Mouse (Mus musculus): Measurements from ENCODE around the gene Ifnb1. TPM values are rescaled to one million over a fixed set of nuclear protein-coding genes. Genes with fewer than 3 reads are reported as not detected.
"Not testable (repeated sequence)": the region's sequence is repeated elsewhere in the genome, so short reads cannot be mapped to it uniquely, and the experiment has no call there.

Ifnb1 gene
- total RNA-seq (2021): not detected in 2 replicates
- long read RNA-seq, experiment 1: 0 reads
- long read RNA-seq, experiment 2: 0 reads

DNA sequence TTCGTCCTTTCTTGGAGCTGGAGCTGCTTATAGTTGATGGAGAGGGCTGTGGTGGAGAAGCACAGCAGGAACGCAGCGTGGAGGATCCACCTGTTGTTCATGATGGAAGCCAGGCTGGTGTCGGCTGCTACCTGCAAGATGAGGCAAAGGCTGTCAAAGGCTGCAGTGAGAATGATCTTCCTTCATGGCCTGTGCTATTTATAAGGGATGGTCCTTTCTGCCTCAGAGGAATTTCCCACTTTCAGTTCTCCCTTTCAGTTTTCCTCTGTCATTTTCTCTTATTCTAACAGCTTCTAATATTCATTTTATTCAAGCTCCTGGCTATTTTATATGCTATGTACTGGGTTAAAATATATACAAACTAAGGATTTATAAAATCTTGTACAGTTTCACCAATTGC is at the start of gene Ifnb1:
Ifnb1 (minus strand) TSS at position 101 of the 400 bp plus-strand sequence.
- DNase-seq: no peak

DNA sequence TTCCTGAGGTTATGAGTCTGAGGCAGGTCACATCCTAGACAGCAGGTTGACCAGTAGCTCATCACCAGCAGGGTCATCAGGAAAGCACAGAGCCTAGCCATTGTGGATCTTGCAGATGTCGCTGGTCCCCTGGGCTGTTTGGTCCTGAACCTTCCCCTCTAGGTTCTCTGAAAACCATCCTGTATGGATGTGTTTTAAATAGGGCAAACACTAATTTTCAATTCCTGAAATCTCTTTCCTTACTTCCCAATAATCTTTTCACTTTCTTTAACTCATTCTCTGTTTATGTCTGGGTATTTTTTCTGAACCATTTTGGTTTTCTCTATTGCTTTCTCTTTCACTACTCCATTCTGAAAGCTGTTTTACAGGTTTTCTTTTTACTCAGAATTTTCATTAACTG is 49.1 kb upstream of the Ifnb1 start, which contains the start of gene Ifna14:
Ifna14 (minus strand) TSS at position 101 of the 400 bp plus-strand sequence.
- DNase-seq: no peak

DNA sequence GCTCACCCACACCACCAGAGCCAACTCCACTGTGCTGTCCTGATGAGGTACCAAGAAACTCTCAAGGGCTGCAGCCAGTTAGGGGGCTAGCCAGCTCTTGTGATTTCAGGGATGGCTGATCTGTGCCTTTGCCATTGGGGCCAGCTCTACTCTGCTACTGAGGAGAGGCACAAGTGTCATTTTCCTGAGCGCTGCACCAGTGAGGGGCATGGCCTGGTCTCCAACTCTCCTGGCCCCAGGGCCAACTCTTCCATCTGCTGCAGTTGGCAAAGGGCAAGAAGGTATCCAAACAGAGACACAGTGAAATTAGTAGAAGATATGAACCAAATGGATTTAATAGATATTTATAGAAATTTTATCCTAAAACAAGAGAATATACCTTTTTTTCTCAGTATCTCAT is 39.2 kb upstream of the Ifnb1 start:
- DNase-seq: no peak

DNA sequence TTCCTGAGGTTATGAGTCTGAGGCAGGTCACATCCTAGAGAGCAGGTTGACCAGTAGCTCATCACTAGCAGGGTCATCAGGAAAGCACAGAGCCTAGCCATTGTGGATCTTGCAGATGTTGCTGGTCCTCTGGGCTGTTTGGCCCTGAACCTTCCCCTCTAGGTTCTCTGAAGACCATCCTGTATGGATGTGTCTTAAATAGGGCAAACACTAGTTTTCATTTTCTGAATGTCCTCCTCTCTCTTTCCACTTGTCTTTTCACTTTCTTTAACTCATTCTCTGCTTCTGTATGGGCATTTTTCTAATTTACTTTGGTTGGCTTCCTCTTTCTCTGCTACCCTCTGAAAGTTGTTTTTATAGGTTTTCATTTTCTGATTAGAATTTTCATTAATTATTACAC is 35.6 kb upstream of the Ifnb1 start, which contains the start of gene Ifna15:
Ifna15 (minus strand) TSS at position 101 of the 400 bp plus-strand sequence.
- DNase-seq: not testable (repeated sequence)

DNA sequence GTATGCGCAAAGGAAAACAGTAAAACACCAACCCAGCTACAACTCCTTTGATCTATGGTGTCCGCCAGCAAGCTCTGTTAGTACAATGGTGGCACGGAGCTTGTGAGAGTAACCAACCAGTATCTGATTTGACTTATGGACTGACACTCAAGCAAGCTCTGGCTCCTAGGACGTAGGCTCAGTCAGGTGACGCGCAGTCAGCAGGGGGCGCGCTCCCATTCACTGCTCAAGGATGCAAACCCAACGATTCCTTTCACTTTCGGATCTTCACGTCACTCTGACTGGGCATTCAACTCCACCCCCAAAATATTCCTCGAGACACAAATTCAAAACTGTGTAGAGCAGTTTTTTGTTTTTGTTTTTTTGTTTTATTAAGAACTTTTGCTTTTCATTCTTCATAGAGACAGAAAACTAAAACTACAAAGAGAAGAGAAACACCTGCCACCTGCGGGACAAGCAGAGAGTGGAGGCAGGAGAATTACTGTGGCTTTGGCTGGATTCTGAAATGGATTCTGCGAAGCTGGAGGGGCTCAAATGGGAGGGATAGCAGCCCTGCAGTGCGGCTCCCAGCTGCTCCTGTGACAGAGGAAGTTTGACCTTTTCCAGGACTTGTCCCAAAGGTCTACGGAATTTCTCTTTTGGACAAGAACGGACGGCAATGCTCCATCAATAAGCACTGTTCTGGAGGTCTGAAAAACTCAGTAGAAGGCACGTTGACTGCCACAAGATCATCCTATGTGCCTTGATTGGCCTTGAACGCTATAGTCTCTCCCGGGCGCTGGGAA is 27.8 kb upstream of the Ifnb1 start:
- DNase-seq: peak; percentile 89

DNA sequence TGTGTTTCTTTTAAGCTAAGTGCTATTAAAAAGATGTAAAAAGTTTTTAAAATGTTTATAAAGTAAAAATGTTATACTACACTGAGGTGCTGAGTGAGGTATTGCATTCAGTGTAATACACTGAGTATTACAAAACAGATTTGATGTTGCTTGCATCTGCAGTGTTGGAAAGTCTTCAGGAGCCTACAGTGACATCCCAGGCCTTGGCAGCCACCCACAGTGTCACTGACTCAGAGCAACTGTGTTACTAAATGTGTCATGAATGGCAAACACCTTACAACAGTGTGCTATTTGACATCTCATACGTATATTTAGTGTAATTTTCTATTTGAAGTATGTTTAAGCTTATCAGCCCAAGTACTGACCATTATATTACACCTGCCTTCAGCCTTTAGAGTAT is 25.4 kb upstream of the Ifnb1 start:
- no peak for DNase-seq

DNA sequence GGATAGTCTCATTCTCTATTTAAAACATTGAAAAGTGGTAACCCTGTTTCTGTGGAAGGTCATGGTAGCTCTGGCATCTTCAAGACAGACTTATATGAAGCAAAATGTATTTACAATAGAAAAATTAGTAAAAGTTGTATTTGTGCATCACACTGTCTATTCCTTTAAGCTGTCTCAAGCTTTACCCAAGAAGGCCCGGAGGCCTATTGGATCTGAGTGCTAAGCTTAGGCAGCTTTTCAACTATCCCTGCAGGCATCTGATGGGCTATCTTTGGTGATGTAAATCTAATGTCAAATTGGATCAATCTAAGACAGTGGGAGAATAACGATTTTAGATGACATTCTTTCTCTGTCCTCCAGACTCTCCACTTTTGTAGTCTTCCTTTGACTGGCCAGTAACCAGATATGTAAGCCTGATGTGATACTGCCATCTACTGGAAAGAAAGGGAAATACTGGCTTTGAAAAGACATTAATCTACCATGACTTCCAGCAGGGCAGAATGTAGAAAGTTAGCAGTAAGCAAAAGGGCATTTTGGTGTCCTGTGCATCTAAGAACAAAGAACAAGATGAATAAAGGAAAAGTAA is 21.2 kb upstream of the Ifnb1 start:
- peak; percentile 20 for DNase-seq

DNA sequence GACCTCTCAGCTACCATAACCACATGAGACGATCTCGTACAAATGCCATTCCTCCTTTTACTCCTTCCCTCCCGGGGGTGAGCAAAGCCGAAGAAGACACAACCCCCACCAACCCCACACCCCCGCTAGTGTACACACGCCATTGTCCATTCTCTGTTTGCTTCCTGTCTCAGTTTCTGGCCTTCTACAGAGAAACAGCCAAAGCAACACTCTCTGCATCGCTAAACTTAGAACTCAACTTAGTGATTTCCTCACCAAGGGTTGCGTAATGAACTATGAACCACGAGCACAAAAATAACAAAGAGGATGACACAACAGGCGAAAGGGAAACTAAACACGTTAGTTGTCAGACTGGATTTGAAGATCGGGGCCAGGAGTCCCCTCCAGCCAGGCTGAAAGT is 14.8 kb upstream of the Ifnb1 start:
- DNase-seq: peak; percentile 24

DNA sequence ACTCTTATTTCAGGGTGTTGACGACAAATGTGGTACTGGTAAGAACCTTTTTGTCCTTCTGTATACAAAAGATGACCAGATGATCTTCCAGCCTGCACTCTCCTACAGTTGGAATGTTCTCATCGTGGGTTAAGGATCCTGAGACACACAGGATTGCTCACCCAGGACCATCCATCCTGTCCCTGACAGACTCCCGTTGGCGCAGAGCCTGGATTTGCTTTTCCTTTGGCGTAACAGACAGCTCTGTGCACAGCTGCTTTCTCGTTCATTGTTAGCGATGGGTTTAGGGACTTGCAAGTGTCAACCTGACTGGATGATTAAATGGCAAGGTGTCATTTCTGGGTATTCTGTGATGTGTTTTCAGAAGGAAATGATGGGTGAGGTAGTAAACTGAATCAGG is 14.1 kb upstream of the Ifnb1 start:
- DNase-seq: peak; percentile 78

DNA sequence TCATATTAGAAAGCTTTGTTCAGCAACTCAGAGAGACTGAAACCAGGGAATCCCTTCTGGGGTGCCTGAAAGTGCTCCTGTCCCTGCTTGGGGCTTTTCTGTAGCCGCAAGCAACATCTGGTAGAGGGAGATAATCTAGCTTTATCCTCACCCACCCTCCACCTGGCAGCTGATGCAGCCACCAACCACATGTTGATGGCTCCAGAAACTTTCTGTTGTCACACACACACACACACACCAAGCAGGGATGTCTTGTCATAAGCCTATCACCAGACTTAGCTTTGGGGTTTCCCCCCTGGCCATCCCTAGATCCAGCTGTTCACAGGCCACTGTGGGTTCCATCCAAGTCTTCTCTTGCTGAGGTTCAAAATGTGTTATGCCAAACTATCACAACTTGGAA is 13.2 kb upstream of the Ifnb1 start:
- no peak for DNase-seq

DNA sequence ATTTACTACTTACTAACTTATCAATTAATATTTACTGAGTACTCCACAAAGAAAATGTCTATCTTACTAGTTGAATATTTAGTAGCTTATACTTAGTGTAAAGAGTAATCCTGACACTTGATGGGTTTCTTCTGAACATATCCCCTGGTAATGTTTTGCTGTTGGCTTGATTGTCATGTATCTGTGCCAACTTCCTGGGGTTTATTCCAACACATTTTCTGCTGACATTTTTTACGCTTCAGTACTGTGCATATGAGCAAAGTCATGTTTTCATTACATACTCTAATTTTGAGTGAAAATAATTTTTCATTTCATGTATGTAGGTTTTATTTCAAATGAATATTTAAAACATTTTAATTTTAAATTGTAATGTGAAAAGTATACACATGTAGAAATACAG is 12.3 kb upstream of the Ifnb1 start:
- DNase-seq: no peak

DNA sequence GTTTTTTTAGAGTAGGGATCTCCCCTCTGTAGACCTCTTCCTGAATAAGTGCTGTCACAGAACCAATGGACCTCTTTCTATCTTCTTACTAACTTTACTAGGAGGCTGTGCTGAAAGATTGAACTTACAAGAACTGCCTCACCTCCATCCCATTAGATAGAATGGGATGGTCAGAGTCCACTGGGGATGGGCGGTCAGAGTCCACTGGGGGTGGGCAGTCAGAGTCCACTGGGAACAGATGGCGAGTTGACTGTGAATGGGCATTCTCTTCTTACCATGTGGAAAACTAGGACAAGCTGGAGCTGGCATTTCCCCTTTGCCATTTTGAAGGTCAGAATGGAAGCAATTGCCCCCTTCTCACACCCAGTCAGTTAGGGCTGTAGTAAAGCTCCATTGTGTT is 10.9 kb upstream of the Ifnb1 start:
- no peak for DNase-seq

DNA sequence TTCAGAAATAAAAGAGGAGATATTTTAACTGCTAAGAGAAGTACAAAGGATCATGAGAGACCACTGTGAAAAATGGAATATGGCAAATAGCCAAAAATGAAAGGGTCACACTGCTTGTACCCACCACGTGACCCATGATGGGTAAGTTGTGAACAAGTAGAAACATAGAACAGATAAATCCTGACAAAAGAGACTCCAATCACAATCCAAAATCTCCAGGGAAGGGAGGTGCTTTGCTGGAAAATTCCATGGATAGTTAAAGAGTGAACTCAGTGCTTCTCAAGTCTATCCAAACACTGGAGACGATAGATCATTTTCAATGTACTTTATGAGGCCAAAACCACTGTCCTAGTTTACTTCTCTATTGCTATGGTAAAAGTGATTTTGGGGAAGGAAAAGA is 8.3 kb upstream of the Ifnb1 start:
- no peak for DNase-seq

DNA sequence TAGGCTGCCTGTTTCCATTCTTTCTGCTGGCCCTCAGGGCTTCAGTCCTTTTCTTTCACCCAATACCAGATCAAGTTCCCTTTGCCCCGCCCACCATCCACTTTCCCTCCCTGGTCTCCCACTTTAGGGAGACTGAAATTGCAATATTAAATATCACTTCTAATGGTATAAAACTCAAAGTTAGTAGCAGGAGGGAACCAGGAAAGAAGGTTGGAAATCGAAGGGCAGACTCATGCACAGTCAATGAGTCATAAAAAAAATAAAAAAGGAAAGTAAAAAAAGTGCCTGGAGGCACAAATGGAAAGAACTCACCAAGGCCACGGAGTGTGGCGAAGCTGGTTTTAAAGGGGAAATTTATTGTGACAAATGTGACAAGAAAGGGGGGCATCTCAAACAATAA is 7.7 kb upstream of the Ifnb1 start:
- DNase-seq: no peak

DNA sequence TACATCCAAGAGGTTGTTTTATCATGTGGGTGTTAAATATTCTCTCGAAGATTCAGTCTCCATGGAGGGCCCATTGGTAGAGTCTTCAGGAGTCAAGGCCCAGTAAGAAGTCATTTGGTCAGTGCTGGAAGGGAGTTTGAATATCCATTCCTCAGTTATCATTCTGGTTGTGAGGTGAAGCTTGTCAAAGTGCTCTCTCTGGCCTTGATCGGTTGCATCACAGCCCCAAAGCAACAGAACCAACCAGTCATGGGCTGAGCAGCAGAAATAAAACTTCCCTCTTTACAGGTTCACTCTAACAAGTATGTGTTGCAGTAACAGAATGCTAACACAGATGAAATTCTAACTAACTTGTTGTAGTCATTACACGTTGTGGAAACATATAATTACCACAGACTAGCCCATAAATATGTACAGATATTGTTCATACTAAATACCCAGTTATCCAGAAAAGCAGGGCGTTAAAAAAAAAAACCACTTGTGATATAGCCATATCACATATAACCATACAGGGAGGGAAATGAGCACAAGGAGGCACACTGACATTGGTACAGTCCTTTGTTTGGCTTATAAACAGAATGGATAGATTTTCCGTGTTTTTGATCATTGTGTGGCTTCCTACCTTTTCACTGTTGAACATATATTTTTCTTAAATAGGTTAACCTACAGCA is 3.9 kb upstream of the Ifnb1 start:
- DNase-seq: no peak

DNA sequence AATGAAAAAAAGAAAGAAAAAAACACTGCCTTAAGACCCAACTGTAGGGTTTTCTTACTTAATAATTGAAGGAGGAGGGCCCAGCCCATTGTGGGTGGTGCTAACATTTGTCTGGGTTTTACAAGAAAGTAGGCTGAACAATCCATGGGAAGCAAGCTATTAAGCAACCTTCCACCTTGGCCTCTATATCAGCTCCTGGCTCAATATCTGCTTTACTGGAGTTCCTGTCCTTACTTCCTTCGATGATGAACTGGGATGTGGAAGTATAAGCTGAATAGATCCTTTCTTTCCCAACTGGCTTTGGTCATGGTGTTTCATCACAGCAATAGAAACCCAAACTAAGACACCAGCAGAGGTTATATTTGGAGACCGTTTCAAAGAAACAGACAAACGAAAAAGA is 2.8 kb upstream of the Ifnb1 start:
- DNase-seq: no peak

DNA sequence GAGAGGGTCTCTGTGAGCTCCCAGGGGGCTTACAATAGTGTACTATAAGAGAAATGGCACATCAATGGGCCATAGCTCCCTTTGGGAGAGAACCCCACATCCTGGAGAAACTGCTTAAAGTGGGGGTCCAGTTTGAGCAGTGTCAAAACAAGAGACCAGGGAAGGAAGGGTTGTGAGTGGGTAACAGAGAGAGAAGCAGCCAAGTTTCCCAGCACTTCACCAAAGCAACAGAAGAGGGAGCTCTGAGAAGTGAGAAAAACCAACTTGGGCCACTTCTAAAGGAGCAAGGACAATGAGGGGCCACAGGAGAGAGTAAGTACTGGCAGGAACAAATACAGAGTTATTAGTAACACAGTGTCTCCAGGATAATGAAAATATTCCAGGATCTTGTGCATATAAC is 667 bp upstream of the Ifnb1 start:
- peak; percentile 45 for DNase-seq

DNA sequence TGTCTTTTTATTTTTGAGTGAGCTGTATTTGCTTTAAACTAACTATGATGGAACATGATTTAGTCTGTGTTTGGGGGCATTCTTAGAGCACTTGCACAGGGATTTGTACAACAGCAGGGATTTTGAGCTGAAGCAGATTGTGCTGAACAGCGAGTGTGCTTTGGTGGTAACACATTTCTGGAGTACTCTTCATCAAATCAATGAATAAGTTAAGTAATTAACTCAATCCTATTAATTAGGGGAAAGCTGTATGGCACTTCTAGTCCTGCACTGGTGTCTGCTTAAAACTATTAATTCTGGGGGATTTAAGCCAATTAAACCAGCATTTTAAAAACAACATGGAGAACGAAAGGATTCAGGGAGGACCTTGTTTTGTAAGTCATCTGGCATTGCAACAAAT is 4.6 kb downstream of the Ifnb1 start:
- DNase-seq: no peak

DNA sequence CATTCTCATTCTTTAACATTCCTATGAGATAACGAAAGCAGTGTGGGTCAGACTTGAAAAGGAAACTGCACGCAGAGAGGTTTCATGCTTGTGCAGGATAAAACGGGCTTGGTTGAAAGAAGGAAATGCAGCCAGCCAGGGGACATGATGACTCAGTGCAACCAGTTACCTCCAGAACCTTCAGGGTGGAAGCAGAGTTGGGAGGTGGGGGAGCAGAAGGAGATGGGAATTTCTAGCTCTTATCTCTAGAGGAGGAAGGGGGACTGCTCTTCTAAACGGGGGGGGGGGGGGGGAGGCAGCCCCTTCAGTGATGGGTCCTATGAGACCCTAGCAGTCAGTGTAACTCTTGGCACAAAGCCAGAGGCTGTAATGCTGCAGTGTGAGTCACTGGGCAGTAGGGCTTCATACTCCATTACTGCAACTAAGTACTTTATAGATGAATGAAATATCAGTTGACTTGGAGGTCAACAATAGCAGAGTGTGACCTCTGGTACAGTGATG is 6.8 kb downstream of the Ifnb1 start:
- peak; percentile 56 for DNase-seq

DNA sequence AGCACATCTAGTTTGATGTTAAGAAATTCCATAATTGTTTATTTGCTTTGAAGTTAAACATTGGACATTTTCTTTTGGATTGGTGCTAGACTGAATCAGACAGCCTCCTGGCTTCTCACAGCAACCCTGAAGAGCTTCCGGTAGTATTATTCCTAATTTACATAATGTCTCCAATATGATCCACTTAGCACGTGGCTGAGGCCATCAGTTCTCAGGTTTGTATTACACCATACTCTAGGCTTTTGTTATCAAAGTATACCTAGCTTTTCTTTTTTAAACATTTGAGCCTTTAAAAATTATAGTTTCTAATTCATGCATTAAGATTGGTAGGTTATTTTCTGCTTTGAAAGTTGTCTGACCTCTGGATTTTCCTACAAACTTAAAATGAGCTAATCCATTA is 7.3 kb downstream of the Ifnb1 start:
- no peak for DNase-seq

DNA sequence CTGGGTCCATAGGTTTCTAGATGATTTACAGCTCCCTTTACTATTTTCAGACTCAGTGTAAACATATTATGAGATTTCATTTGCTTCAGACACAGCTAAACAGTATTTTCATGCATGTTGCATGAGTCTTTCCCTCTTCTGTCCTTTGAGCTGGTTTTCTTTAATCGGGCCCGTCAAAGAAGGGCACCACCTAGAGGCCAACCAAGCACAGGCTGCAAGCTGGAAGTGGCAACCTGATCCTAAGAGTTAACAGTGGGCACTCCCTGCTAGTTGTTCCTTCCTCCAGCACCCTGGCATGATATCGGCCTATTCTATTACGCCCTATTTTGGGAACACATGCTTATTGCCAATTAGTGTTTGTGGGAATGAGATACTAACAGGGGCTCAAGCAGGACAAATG is 8.2 kb downstream of the Ifnb1 start:
- peak; percentile 76 for DNase-seq

DNA sequence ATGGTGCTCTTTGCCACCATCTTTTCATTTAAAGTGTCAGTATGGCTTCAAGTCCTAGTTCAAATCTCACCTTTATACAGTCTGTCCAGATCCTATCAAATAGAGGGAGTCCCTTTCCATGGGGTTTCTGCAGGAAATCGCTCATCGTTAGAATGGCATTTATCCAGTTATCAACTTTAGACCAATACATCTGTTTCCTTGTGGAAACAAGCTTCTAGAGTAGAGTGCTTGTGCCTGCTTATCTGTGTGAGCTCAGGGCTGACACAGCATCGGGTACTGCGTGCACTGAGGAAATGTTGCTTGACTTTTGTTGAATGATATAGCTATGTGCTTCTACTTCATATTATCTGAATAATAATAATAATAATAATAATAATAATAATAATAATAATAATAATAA is 8.8 kb downstream of the Ifnb1 start:
- no peak for DNase-seq

DNA sequence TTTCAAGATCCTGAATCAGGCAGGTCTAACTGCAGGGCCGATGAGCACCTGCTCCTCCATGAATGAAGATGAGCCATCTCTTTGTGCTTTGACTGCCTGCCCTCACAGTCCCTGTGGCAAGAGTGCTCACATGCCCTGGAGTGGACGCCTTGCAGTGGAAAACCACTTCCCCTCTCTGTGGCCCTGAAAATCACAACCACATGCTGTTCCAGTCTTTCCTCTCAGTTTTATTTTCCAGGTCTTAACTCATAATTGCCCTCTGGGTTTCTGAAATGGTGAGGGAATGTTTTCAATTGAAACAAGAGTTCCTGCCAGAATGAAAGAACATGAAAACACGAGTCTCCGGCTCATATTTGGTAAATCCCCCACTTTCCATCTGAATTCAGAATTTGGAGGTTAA is 18.8 kb downstream of the Ifnb1 start:
- DNase-seq: no peak
